Mouse (Mus musculus) olfactory bulb, adult 2 months (tissue): ENCODE measurements around the gene Bik. TPM values are rescaled to one million over a fixed set of nuclear protein-coding genes. Genes with fewer than 3 reads are reported as not detected.
"Not testable (repeated sequence)": the region's sequence is repeated elsewhere in the genome, so short reads cannot be mapped to it uniquely, and the experiment has no call there.

Experiments used
- H3K27ac ChIP-seq: fragments of 200-500 bp; 2 replicates; pipeline ENCODE4 v1.5.1; 2012; ENCODE audit warnings: low read depth, low read length; ENCODE audit not compliant: insufficient read depth
- H3K4me1 ChIP-seq: fragments of 200-500 bp; 2 replicates; pipeline ENCODE4 v1.6.1; 2012; ENCODE audit warnings: low read length; ENCODE audit not compliant: control insufficient read depth, insufficient read depth
- H3K4me3 ChIP-seq: fragments of 200-500 bp; 2 replicates; pipeline ENCODE4 v1.5.1; 2012; ENCODE audit warnings: mild to moderate bottlenecking, low read depth, low read length, moderate library complexity; ENCODE audit not compliant: insufficient read depth
- CTCF ChIP-seq: fragments of 200-500 bp; IDR thresholded peaks from 2 replicates; pipeline ENCODE4 v1.5.1; 2012; ENCODE audit warnings: low read depth, mild to moderate bottlenecking, low read length, moderate library complexity; ENCODE audit not compliant: insufficient read depth
- POLR2A ChIP-seq: fragments of 200-500 bp; IDR thresholded peaks from 2 replicates; pipeline ENCODE4 v1.6.1; 2012; ENCODE audit warnings: mild to moderate bottlenecking, low read depth, low read length, moderate library complexity; ENCODE audit not compliant: insufficient read depth
- WGBS: fragments of 180-500 bp; shearing (Covaris S2); methylation state at CpG from one replicate; pipeline ENCODE4 v1.1.7; 2018; 5-methylcytosine and 5-hydroxymethylcytosine counted together
- polyA plus RNA-seq: library from polyadenylated mRNA; stranded (reverse); fragments of >200 nt; gene quantifications from 2 replicates; pipeline ENCODE4 v1.2.4, GENCODE M21; 2012; ENCODE audit warnings: low replicate concordance; ENCODE audit not compliant: missing spikeins, insufficient read depth, insufficient read length

Gene Bik
- polyA plus RNA-seq, 1 experiment, result not detected

GRCm38 (mm10) chr15:83491891-83492290 is 34.8 kb upstream of the Bik start:
- peaks cover 11% of the 10 kb centered on the region; the same call in 1 of the 2 replicates for H3K4me1 ChIP-seq
- no peak overlapping the region for H3K27ac ChIP-seq
- no peak overlapping the region for H3K4me3 ChIP-seq
- TF ChIP-seq CTCF, result no peak
- TF ChIP-seq POLR2A, result no peak
- 87% methylated on average over 5 of the region's 5 CpGs for WGBS

DNA sequence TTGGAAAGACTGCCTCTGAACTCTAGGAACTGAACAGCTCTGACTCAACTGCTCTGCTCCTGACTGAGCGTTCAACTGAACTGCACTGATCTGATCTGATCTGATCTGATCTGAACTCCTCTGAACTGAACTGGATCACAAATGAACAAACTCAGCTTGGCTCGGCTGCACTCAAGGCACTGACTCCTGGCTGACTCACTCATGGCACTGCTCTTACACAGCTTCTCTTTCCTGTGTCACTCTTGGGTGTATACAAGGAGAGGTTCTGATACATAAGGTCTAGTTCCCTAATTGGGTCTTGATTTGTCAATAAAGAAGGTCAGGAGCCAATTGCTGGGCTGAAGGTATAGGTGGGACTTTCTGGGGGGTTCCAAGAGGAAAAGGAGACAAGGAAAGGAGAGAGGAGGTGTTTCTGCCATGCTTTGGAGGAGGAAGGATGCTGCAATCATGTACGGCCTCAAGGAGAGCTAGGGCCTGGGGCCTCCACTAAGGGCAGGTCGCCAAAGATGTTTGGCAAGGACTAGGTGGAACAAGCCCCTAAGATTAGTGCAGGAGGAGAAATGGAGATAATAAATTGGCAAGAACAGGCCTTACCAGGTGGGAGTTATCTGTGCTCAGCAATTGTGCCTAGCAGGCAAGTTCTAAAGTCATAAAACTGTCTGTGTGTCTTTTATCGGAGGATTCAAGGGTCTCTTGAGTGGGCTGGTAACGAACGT is 32.6 kb upstream of the Bik start:
- Histone ChIP-seq H3K4me1 (peaks cover under 1% of the 10 kb centered on the region; the same call in 1 of the 2 replicates), H3K27ac (no peak overlapping the region), H3K4me3 (no peak overlapping the region)
- 87% methylated on average over 7 of the region's 7 CpGs for WGBS
- no peak for TF ChIP-seq POLR2A
- no peak for TF ChIP-seq CTCF

- 84% methylated on average over 6 of the region's 6 CpGs for WGBS
- TF ChIP-seq POLR2A, result no peak
- no peak for TF ChIP-seq CTCF
- Histone ChIP-seq H3K4me1 (no peaks in the 10 kb centered on the region), H3K4me3 (no peak overlapping the region), H3K27ac (no peak overlapping the region)
These were observed 32.1 kb upstream of the Bik start for GRCm38 (mm10) chr15:83494572-83494920.

- Histone ChIP-seq H3K27ac (no peak overlapping the region), H3K4me1 (no peaks in the 10 kb centered on the region), H3K4me3 (no peak overlapping the region)
- TF ChIP-seq POLR2A (no peak), CTCF (no peak)
- WGBS, result 84% methylated on average over 3 of the region's 3 CpGs
These were observed 31.5 kb upstream of the Bik start for GRCm38 (mm10) chr15:83495195-83495594.

DNA sequence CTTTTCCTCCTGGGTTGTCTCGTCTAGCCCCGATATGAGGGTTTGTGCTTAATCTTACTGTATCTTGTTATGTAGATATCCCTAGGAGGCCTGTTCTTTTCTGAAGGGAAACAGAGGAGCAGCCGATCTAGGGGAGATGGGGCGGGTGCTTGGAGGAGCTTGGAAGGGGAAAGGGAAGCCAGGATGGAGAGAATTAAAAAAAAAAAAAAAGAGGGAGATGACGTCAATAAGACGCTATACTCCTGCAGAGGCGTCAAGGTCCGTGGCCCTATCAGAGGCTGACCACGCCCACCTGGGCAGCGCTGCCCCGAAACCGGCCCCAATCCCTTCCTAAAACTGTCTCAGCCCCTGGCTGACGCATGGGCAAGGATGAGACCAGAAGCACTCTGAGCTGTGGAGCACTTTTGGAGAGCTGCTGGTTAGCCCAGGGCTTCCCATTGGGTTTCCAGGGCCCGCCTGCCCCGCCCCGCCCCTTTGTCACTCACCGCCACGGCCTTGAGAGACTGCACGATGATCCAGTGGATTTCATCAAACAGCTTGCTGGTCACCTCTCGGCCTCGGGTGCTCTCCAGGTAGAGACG is 30.8 kb upstream of the Bik start:
- 86% methylated on average over 22 of the region's 22 CpGs for WGBS
- H3K4me3 ChIP-seq, result no peak overlapping the region
- H3K27ac ChIP-seq, result no peak overlapping the region
- TF ChIP-seq CTCF (no peak), POLR2A (no peak)
- H3K4me1 ChIP-seq, result no peaks in the 10 kb centered on the region

DNA sequence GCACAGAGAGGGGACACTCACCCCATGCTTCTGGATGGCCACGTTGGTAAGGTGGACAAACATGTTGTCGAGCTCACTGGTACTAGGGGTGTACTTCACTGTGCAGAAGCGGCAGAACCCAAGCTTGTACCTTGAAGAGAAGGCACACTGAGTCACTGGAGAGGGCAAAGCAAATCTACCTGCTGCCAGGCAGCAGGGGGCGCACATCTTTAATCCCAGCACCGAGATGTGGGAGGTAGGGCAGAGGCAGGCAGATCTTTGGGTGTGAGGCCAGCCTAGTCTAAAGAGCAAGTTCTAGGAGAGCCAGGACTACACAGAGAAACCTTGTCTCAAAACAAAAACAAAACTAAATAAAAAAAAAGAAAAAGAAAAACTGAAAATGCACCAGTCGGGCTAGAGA is 29.4 kb upstream of the Bik start:
- WGBS, result 94% methylated on average over 6 of the region's 6 CpGs
- TF ChIP-seq CTCF (no peak), POLR2A (no peak)
- H3K4me1 ChIP-seq, result no peaks in the 10 kb centered on the region
- H3K4me3 ChIP-seq, result no peak overlapping the region
- H3K27ac ChIP-seq, result no peak overlapping the region

- TF ChIP-seq CTCF (no peak), POLR2A (no peak)
- Histone ChIP-seq H3K4me3 (no peak overlapping the region), H3K27ac (no peak overlapping the region), H3K4me1 (no peaks in the 10 kb centered on the region)
- 87% methylated on average over 10 of the region's 10 CpGs for WGBS
These were observed 27.4 kb upstream of the Bik start for GRCm38 (mm10) chr15:83499211-83499755.

GRCm38 (mm10) chr15:83500352-83500751 is 26.3 kb upstream of the Bik start:
- 62% methylated on average over 3 of the region's 3 CpGs for WGBS
- Histone ChIP-seq H3K4me3 (no peak overlapping the region), H3K27ac (no peak overlapping the region), H3K4me1 (no peaks in the 10 kb centered on the region)
- no peak for TF ChIP-seq POLR2A
- TF ChIP-seq CTCF, result peak; percentile 24; the same call in 1 of the 2 replicates

DNA sequence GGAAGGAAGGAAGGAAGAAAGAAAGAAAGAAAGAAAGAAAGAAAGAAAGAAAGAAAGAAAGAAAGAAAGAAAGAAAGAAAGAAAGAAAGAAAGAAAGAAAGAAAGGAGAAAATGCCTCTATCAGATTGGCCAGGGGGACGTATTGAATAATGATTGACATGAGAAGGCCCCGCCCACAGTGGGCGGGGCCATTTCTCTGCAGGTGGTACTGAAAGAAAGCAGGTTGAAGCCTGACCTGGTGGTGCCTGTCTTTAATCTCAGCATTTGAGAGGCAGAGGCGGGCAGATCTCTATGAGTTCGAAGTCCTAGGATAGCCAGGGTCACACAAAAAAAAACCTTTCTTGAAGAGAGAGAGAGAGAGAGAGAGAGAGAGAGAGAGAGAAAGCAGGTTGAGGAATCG is 25.2 kb upstream of the Bik start:
- 79% methylated on average over 6 of the region's 6 CpGs for WGBS
- not testable (repeated sequence) for H3K27ac ChIP-seq

More for the DNA sequence above, 25.2 kb upstream of the Bik start:
- H3K4me3 ChIP-seq, H3K4me1 ChIP-seq: not testable (repeated sequence)
